Mouse (Mus musculus): Measurements from ENCODE around the gene Slc1a2.

GRCm38 (mm10) chr2:102669580-102669979 is 11.1 kb downstream of the Slc1a2 start:
- TF ChIP-seq CTCF (IDR thresholded peaks at IDR 0.05; ENCODE audit: insufficient read depth, low read length) = no peak
- no peak for TF ChIP-seq POLR2A (IDR thresholded peaks at IDR 0.05; ENCODE audit: borderline replicate concordance, extremely low read depth, low read depth, low read length)
